Mouse (Mus musculus) heart, adult 2 months (tissue): ENCODE results near the gene Bdnf. TPM values are rescaled to one million over a fixed set of nuclear protein-coding genes. Genes with fewer than 3 reads are reported as not detected.
A peak's percentile ranks its signal among the peaks of the same experiment; 100 is the strongest.

Experiments
- DNase-seq, 2 experiments: peaks; one replicate each; pipeline ENCODE4 v3.0.0; 2021
- H3K27ac ChIP-seq: fragments of 200-600 bp; 2 replicates; pipeline ENCODE4 v1.8.1; 2022
- H3K27me3 ChIP-seq: fragments of 200-500 bp; 2 replicates; pipeline ENCODE4 v1.6.1; 2012; ENCODE audit warnings: mild to moderate bottlenecking, low read length, inconsistent platforms, mixed read lengths; ENCODE audit not compliant: control insufficient read depth, insufficient read depth
- H3K36me3 ChIP-seq: fragments of 200-500 bp; 2 replicates; pipeline ENCODE4 v1.6.1; 2012; ENCODE audit warnings: low read length, inconsistent platforms; ENCODE audit not compliant: control insufficient read depth, insufficient read depth
- H3K4me1 ChIP-seq: fragments of 200-500 bp; 2 replicates; pipeline ENCODE4 v1.6.1; 2011; ENCODE audit warnings: low read length; ENCODE audit not compliant: control insufficient read depth, insufficient read depth
- H3K4me3 ChIP-seq: fragments of 200-600 bp; 2 replicates; pipeline ENCODE4 v1.8.1; 2022
- H3K79me2 ChIP-seq: fragments of 200-500 bp; replicated peaks from 2 replicates; pipeline ENCODE4 v1.6.1; 2012; ENCODE audit warnings: mild to moderate bottlenecking, inconsistent platforms, low read length, moderate library complexity, mixed read lengths; ENCODE audit not compliant: control insufficient read depth, insufficient read depth
- H3K9ac ChIP-seq: fragments of 200-500 bp; 2 replicates; pipeline ENCODE4 v1.6.1; 2012; ENCODE audit warnings: low read depth, mild to moderate bottlenecking, control low read depth, inconsistent platforms, low read length, mixed read lengths
- CTCF ChIP-seq: fragments of 200-600 bp; IDR thresholded peaks from 2 replicates; pipeline ENCODE4 v1.8.1; 2022; ENCODE audit warnings: antibody characterized with exemption, mild to moderate bottlenecking, moderate library complexity
- EP300 ChIP-seq: fragments of 200-500 bp; IDR thresholded peaks from 2 replicates; pipeline ENCODE4 v1.6.1; 2011; ENCODE audit warnings: low read depth, low read length, control low read depth; ENCODE audit not compliant: insufficient read depth
- POLR2A ChIP-seq: fragments of 200-500 bp; IDR thresholded peaks from 2 replicates; pipeline ENCODE4 v1.6.1; 2011; ENCODE audit warnings: mild to moderate bottlenecking, low read depth, low read length, control low read depth; ENCODE audit not compliant: insufficient read depth
- WGBS: fragments of 180-500 bp; shearing (Covaris S2); methylation state at CpG from one replicate; pipeline ENCODE4 v1.1.7; 2018; 5-methylcytosine and 5-hydroxymethylcytosine counted together
- intact Hi-C: fragments of 180-260 bp; cut with DNase I; formaldehyde crosslinking; loops from one replicate; pipeline ENCODE4 v1.15.1; 2025
- polyA plus RNA-seq: library from polyadenylated mRNA; depleted of rRNA; stranded (reverse); fragments of >200 nt; gene quantifications from 2 replicates; pipeline ENCODE4 v1.2.3, GENCODE M21; 2012
- total RNA-seq, 2 experiments: library from RNA; stranded (reverse); gene quantifications; 2 replicates each; pipeline ENCODE4 v1.2.3; 2021

The Bdnf gene
- total and polyA plus RNA-seq, 3 experiments: 1.4 to 7.4 (median 3.0) TPM

DNA sequence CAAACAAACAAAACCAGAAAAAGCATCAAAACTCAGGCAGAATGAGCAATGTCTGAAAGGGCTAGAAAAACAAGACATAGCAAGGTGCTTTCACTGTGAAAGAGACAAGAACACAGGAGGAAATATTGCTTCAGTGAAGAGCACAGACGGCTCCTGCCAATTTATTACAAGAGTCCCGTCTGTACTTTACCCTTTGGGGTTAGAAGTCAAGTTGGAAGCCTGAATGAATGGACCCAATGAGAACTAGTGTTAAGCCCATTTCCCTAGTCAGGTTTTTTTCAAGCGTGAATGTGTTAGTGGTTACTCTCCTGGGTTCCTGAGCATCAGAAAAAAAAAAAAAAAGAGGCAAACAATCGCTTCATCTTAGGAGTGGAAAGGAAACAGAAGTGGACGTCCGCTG lies 51.3 kb downstream of the Bdnf start:
- no peaks in the 10 kb centered on the region for H3K36me3 ChIP-seq
- H3K4me1 ChIP-seq: no peaks in the 10 kb centered on the region
- no peaks in the 10 kb centered on the region for H3K27me3 ChIP-seq
- DNase-seq: no peak
- no peaks in the 10 kb centered on the region for H3K79me2 ChIP-seq
- no peak overlapping the region for H3K4me3 ChIP-seq
- no peak overlapping the region for H3K9ac ChIP-seq
- H3K27ac ChIP-seq: no peak overlapping the region
- TF ChIP-seq CTCF (no peak), POLR2A (no peak), EP300 (no peak)
- 48% methylated on average over 6 of the region's 6 CpGs for WGBS
- intact Hi-C loops: no loop called here

DNA sequence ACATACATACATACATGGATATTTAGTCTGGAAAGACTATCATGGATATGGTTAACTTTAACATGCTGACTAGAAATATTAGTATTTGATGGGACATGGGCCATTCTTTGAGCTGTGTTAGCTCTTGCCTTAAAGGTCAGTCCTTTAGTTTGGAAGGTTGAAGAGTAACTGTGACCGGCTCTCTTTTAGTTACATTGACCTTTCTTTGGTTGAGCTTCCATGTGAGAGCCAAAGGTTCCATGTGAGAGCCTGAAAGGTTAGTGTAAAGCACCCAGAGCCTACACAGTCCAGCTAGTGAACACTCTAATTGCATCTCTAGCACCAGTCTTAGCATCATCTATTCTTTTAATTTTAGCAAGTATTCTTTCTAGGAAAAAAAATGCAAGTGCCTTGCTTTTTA lies 54.7 kb downstream of the Bdnf start:
- no peak for DNase-seq
- Histone ChIP-seq H3K79me2 (no peaks in the 10 kb centered on the region), H3K27ac (no peak overlapping the region), H3K27me3 (no peaks in the 10 kb centered on the region), H3K4me3 (no peak overlapping the region), H3K36me3 (no peaks in the 10 kb centered on the region), H3K9ac (no peak overlapping the region), H3K4me1 (no peaks in the 10 kb centered on the region)
- WGBS: 81% methylated on average over 1 of the region's 1 CpGs
- intact Hi-C loops: no loop called here
- TF ChIP-seq POLR2A (no peak), CTCF (no peak), EP300 (no peak)

DNA sequence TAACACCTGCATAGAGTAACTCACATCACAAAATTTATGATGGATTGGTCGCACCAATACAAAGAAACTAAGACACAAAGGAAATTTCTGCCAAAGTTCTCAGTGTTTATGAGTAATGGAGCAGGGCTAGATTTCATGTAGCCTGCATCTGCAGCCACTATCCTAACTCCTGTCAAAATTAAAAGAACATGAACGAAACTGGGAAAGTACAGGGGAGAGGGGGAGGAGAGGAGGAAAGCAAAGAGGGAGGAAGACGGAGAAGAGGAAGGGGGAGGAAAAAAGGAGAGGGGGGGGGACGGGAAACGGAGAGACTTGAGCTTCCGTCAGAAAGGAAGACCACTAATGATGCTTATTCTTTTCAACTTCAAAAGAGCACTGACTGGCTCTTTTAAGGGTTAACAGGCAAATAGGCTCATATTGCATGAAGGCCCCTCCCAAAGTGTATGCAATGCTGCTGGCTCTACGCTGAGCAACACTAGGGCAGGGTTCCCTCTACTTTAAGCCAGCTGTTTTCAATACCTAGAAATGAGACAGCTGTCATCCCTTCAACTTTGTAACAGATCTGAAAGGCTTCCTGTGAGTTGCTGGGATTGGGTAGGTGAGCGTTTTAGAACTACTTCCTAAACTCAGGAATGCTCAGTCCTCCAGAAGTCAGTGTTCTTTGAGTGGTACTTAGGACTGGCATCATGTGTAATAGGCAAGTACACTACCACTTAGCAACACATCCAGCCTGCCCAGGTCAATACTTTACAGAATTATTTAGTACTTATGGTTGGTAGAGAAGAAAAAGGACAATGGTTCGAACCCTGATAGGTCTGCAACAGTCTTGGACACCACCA lies 58.9 kb downstream of the Bdnf start:
- no peak overlapping the region for H3K4me3 ChIP-seq
- no peaks in the 10 kb centered on the region for H3K27me3 ChIP-seq
- WGBS: 48% methylated on average over 9 of the region's 9 CpGs
- no peaks in the 10 kb centered on the region for H3K79me2 ChIP-seq
- no peak for DNase-seq
- no peak overlapping the region for H3K9ac ChIP-seq
- no peak overlapping the region for H3K27ac ChIP-seq
- H3K36me3 ChIP-seq: no peaks in the 10 kb centered on the region
- peaks cover 2% of the 10 kb centered on the region for H3K4me1 ChIP-seq
- TF ChIP-seq EP300 (no peak), CTCF (no peak), POLR2A (no peak)
- intact Hi-C loops: loop anchor here (10.0 kb wide), 1 partner anchor 151 kb away; no protein-coding TSS in a partner anchor

DNA sequence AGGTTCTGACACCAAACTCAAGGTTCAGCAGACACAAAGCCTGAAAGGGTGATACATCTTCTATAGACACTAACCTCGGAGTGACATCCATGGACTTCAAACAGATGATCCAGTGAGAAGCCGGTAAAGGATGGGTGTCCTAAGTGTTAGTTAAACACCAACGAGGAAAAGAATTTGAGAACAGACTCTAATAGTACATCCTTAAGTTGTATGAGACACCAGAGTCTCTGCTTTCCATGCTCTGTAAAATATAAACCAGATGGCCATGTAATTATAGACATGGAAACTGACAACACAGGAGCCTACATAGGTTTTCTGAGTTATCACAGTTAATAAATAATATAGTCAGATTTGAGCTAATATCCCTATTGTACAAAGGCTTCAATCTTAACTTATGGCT lies 59.7 kb downstream of the Bdnf start:
- no peak for DNase-seq
- intact Hi-C loops: loop anchor here (10.0 kb wide), 1 partner anchor 151 kb away; no protein-coding TSS in a partner anchor
- no peak for TF ChIP-seq CTCF
- H3K79me2 ChIP-seq: no peaks in the 10 kb centered on the region
- H3K27me3 ChIP-seq: no peaks in the 10 kb centered on the region
- H3K9ac ChIP-seq: no peak overlapping the region
- H3K27ac ChIP-seq: no peak overlapping the region
- H3K4me1 ChIP-seq: peaks cover 2% of the 10 kb centered on the region
- no peak overlapping the region for H3K4me3 ChIP-seq
- WGBS: 80% methylated on average over 3 of the region's 3 CpGs
- no peaks in the 10 kb centered on the region for H3K36me3 ChIP-seq

DNA sequence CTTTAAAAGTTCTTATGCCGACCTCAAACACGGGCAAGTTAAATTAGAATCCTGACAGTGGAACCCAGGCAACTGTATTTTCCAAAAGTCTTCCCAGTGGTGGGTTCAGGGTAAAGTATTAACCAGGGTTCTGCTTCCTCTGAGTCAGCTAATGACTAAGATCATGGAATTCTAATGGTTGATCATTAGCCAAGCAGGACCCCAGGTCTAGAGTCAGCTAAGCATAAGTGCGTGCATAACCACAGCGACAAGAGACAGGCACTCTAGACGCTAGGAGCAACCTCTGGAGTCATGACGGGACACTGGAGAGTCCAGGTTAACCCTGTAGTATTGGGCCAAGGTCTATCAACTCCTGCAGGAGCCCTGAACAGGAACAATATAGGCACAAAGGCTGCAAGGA lies 60.2 kb downstream of the Bdnf start:
- intact Hi-C loops: loop anchor here (10.0 kb wide), 1 partner anchor 150 kb away; no protein-coding TSS in a partner anchor
- H3K9ac ChIP-seq: no peak overlapping the region

DNA sequence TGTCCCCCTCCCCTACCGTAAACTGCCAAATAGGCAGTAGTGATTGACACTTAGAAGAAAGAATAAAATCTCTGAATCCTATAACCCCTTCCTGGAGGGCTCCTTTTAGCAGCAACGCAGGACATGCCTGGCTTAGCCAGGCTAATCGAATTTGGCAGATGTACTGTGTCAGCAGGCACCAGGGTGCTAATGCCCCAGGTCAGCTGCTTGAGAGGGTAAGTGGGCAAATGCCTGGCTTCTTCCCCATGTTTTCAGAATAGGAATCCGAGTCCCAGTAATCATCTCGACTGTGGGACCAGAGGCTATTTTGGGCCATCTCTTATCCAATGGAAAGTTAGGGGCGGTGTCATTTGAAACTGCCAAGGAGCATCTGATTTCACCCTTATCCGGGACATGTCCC lies 60.8 kb downstream of the Bdnf start:
- TF ChIP-seq EP300 (no peak), POLR2A (no peak), CTCF (no peak)
- intact Hi-C loops: loop anchor here (10.0 kb wide), 1 partner anchor 149 kb away; no protein-coding TSS in a partner anchor
- peak overlapping the region; percentile 68 for H3K27ac ChIP-seq
- peak; percentile 48 to 62 for DNase-seq
- H3K4me1 ChIP-seq: peaks cover 2% of the 10 kb centered on the region
- H3K79me2 ChIP-seq: no peaks in the 10 kb centered on the region
- WGBS: 29% methylated on average over 7 of the region's 7 CpGs
- H3K27me3 ChIP-seq: no peaks in the 10 kb centered on the region
- H3K9ac ChIP-seq: no peak overlapping the region
- H3K36me3 ChIP-seq: no peaks in the 10 kb centered on the region
- H3K4me3 ChIP-seq: no peak overlapping the region

More for the DNA sequence above, 60.2 kb downstream of the Bdnf start:
- H3K4me1 ChIP-seq: peaks cover 2% of the 10 kb centered on the region
- H3K36me3 ChIP-seq: no peaks in the 10 kb centered on the region
- 86% methylated on average over 6 of the region's 6 CpGs for WGBS
- H3K79me2 ChIP-seq: no peaks in the 10 kb centered on the region
- no peaks in the 10 kb centered on the region for H3K27me3 ChIP-seq
- TF ChIP-seq POLR2A (no peak), EP300 (no peak), CTCF (no peak)
- peak overlapping the region; percentile 68 for H3K27ac ChIP-seq
- DNase-seq: no peak
- no peak overlapping the region for H3K4me3 ChIP-seq
